Mouse (Mus musculus) cortical plate, adult 2 months (tissue): ENCODE measurements at regions not wholly inside any gene's neighbourhood (a gene's known extent, or its start where the extent isn't known, plus 50 kb on each side); places are given as distances from the start of the nearest gene placed in this dataset.

Experiments used
- H3K27ac ChIP-seq: fragments of 200-500 bp; 2 replicates; pipeline ENCODE4 v1.5.1; 2012; ENCODE audit warnings: low read length, control low read depth, inconsistent platforms; ENCODE audit not compliant: insufficient read depth
- H3K4me1 ChIP-seq: fragments of 200-500 bp; 2 replicates; pipeline ENCODE4 v1.6.1; 2011; ENCODE audit warnings: low read length; ENCODE audit not compliant: control insufficient read depth, insufficient read depth
- H3K4me3 ChIP-seq: fragments of 200-500 bp; 2 replicates; pipeline ENCODE4 v1.5.1; 2011; ENCODE audit warnings: mild to moderate bottlenecking, low read length, control low read depth; ENCODE audit not compliant: insufficient read depth
- CTCF ChIP-seq: fragments of 200-500 bp; IDR thresholded peaks from 2 replicates; pipeline ENCODE4 v1.5.1; 2011; ENCODE audit warnings: mild to moderate bottlenecking, control low read depth, low read length; ENCODE audit not compliant: insufficient read depth; ENCODE audit errors: extremely low read depth
- POLR2A ChIP-seq: fragments of 200-500 bp; IDR thresholded peaks from 2 replicates; pipeline ENCODE4 v1.6.1; 2011; ENCODE audit warnings: mild to moderate bottlenecking, low read length, control low read depth; ENCODE audit not compliant: insufficient read depth; ENCODE audit errors: extremely low read depth

- H3K4me3 ChIP-seq, result no peak overlapping the region
- peak overlapping the region; percentile 45; the same call in 1 of the 2 replicates for H3K27ac ChIP-seq
- H3K4me1 ChIP-seq, result no peaks in the 10 kb centered on the region; the same call in 1 of the 2 replicates
- no peak for TF ChIP-seq POLR2A
- TF ChIP-seq CTCF, result no peak
These were observed 677.5 kb downstream of the Cypt12 start for GRCm38 (mm10) chr3:18625395-18626328.

GRCm38 (mm10) chr3:18626375-18626774 is 678.2 kb downstream of the Cypt12 start:
- no peak for TF ChIP-seq POLR2A
- no peak for TF ChIP-seq CTCF
- Histone ChIP-seq H3K4me1 (no peaks in the 10 kb centered on the region; the same call in 1 of the 2 replicates), H3K27ac (no peak overlapping the region), H3K4me3 (no peak overlapping the region)

- H3K4me1 ChIP-seq, result no peaks in the 10 kb centered on the region; the same call in 1 of the 2 replicates
- TF ChIP-seq CTCF, result no peak
- TF ChIP-seq POLR2A, result no peak
- H3K4me3 ChIP-seq, result no peak overlapping the region
- no peak overlapping the region for H3K27ac ChIP-seq
These were observed 678.6 kb downstream of the Cypt12 start for GRCm38 (mm10) chr3:18626820-18627219.

GRCm38 (mm10) chr3:18629233-18629632 is 681.0 kb downstream of the Cypt12 start:
- no peaks in the 10 kb centered on the region; the same call in 1 of the 2 replicates for H3K4me1 ChIP-seq

GRCm38 (mm10) chr3:18631601-18632000 is 683.4 kb downstream of the Cypt12 start:
- TF ChIP-seq CTCF, result no peak
- no peak for TF ChIP-seq POLR2A
- Histone ChIP-seq H3K4me3 (no peak overlapping the region), H3K27ac (no peak overlapping the region), H3K4me1 (no peaks in the 10 kb centered on the region)

More at GRCm38 (mm10) chr3:18629233-18629632, 681.0 kb downstream of the Cypt12 start:
- no peak overlapping the region for H3K27ac ChIP-seq
- TF ChIP-seq POLR2A (no peak), CTCF (no peak)
- H3K4me3 ChIP-seq, result no peak overlapping the region

GRCm38 (mm10) chr3:18634855-18635254 is 686.6 kb downstream of the Cypt12 start:
- Histone ChIP-seq H3K4me1 (peaks cover under 1% of the 10 kb centered on the region; the same call in 1 of the 2 replicates), H3K4me3 (no peak overlapping the region), H3K27ac (no peak overlapping the region)
- TF ChIP-seq POLR2A (no peak), CTCF (no peak)

- TF ChIP-seq POLR2A, result no peak
- TF ChIP-seq CTCF, result no peak
- Histone ChIP-seq H3K4me3 (no peak overlapping the region), H3K4me1 (peaks cover 2% of the 10 kb centered on the region; the same call in 1 of the 2 replicates), H3K27ac (no peak overlapping the region)
These were observed 689.3 kb downstream of the Cypt12 start for GRCm38 (mm10) chr3:18637553-18637952.

- Histone ChIP-seq H3K27ac (peak overlapping the region; percentile 56; the same call in 1 of the 2 replicates), H3K4me1 (peaks cover 2% of the 10 kb centered on the region; the same call in 1 of the 2 replicates), H3K4me3 (no peak overlapping the region)
- TF ChIP-seq CTCF (no peak), POLR2A (no peak)
These were observed 692.1 kb downstream of the Cypt12 start for GRCm38 (mm10) chr3:18640286-18640685.

GRCm38 (mm10) chr3:18641688-18642087 is 693.5 kb downstream of the Cypt12 start:
- no peak overlapping the region for H3K4me3 ChIP-seq
- H3K27ac ChIP-seq, result peak overlapping the region; percentile 69; the same call in 1 of the 2 replicates
- TF ChIP-seq POLR2A (no peak), CTCF (no peak)
- H3K4me1 ChIP-seq, result peaks cover 2% of the 10 kb centered on the region; the same call in 1 of the 2 replicates

- TF ChIP-seq POLR2A (no peak), CTCF (no peak)
- Histone ChIP-seq H3K4me3 (no peak overlapping the region), H3K27ac (no peak overlapping the region), H3K4me1 (peaks cover 2% of the 10 kb centered on the region; the same call in 1 of the 2 replicates)
These were observed 695.3 kb downstream of the Cypt12 start for GRCm38 (mm10) chr3:18643408-18644035.
